Comparison of ENCODE assay signal across 8 mouse cellular contexts in the genomic region with DNA sequence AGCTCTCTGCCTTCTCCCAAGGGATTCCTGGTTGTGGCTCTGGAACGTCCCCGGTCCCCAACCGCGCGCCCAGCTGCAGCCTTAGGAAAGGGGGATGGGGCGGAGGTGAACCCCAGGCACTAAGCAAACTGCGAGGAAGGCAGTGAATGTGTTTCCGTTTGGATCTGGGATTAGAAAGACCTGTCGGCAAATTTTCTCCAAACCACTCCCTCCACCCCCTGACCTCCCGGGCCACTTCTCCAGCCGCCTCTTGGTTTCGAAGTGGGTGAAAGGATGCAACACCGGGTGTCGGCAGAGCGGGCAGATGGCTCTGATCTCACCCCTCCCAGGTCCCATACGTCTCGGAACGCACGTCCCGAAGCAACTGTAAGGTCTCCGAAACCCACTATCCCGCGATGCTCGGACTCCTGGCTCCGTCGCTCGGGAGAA. TPM values are rescaled to one million over a fixed set of nuclear protein-coding genes. Genes with fewer than 3 reads are reported as not detected.
DNase-seq lines count a peak whose midpoint lies in the region; ATAC-seq lines count a peak whose summit lies in the region.

No protein-coding gene starts in this region.

- 2% methylated on average over 27 of the region's 27 CpGs for WGBS in lung, embryonic 16.5 days
- WGBS in intestine, embryonic 16.5 days, result 3% methylated on average over 27 of the region's 27 CpGs
- under 1% methylated on average over 27 of the region's 27 CpGs for WGBS in neural tube, embryonic 14.5 days

- H3K4me1 ChIP-seq in lung, embryonic 16.5 days (replicated peaks; ENCODE audit: control insufficient read depth, insufficient read depth, low read length), result peaks cover 18% of the 10 kb centered on the region
- peaks cover 17% of the 10 kb centered on the region for H3K4me1 ChIP-seq in intestine, embryonic 16.5 days (ENCODE audit: control insufficient read depth, insufficient read depth, low read length)
- H3K4me1 ChIP-seq in neural tube, embryonic 14.5 days (ENCODE audit: control insufficient read depth, insufficient read depth, low read length), result peaks cover 22% of the 10 kb centered on the region

- peak overlapping the region; percentile 74 for H3K4me3 ChIP-seq in lung, embryonic 16.5 days (ENCODE audit: low read length)
- peak overlapping the region; percentile 73 for H3K4me3 ChIP-seq in intestine, embryonic 16.5 days (ENCODE audit: low read length)
- H3K4me3 ChIP-seq in neural tube, embryonic 14.5 days (ENCODE audit: low read depth, low read length), result peak overlapping the region; percentile 64

- DNase-seq in adrenal gland, postnatal 25 days, result peak; percentile 5
- no peak for DNase-seq in adrenal gland, postnatal 10 days
- DNase-seq in lung, postnatal 25 days (ENCODE audit: low spot score), result no peak
- no peak for DNase-seq in right cerebral cortex, postnatal 25 days
- no peak for DNase-seq in layer of hippocampus, postnatal 36 days

- peak overlapping the region; percentile 99 for H3K4me2 ChIP-seq in lung, embryonic 16.5 days (ENCODE audit: low read depth, low read length)
- H3K4me2 ChIP-seq in intestine, embryonic 16.5 days (ENCODE audit: low read depth, low read length), result peak overlapping the region; percentile 95
- peak overlapping the region; percentile 90 for H3K4me2 ChIP-seq in neural tube, embryonic 14.5 days (ENCODE audit: low read depth, low read length)

- H3K36me3 ChIP-seq in lung, embryonic 16.5 days (ENCODE audit: control insufficient read depth, insufficient read depth, low read length), result no peaks in the 10 kb centered on the region
- no peaks in the 10 kb centered on the region for H3K36me3 ChIP-seq in intestine, embryonic 16.5 days (ENCODE audit: control insufficient read depth, insufficient read depth, low read length)
- H3K36me3 ChIP-seq in neural tube, embryonic 14.5 days (ENCODE audit: control insufficient read depth, insufficient read depth, low read length), result no peaks in the 10 kb centered on the region

- no peaks in the 10 kb centered on the region for H3K9me3 ChIP-seq in lung, embryonic 16.5 days (ENCODE audit: control insufficient read depth, low read length)
- H3K9me3 ChIP-seq in intestine, embryonic 16.5 days (ENCODE audit: control insufficient read depth, low read length), result no peaks in the 10 kb centered on the region
- H3K9me3 ChIP-seq in neural tube, embryonic 14.5 days (ENCODE audit: control insufficient read depth, low read length), result no peaks in the 10 kb centered on the region

- H3K9ac ChIP-seq in lung, embryonic 16.5 days (ENCODE audit: low read length), result peak overlapping the region; percentile 57
- peak overlapping the region; percentile 72 for H3K9ac ChIP-seq in intestine, embryonic 16.5 days (ENCODE audit: low read depth, low read length)
- H3K9ac ChIP-seq in neural tube, embryonic 14.5 days (replicated peaks; ENCODE audit: low read depth, low read length), result peak overlapping the region; percentile 69

- peaks cover 53% of the 10 kb centered on the region for H3K27me3 ChIP-seq in lung, embryonic 16.5 days (ENCODE audit: control insufficient read depth, insufficient read depth, low read depth, low read length)
- peaks cover 44% of the 10 kb centered on the region for H3K27me3 ChIP-seq in intestine, embryonic 16.5 days (replicated peaks; ENCODE audit: control insufficient read depth, insufficient read depth, low read length)
- peaks cover 8% of the 10 kb centered on the region; the same call in 1 of the 2 replicates for H3K27me3 ChIP-seq in neural tube, embryonic 14.5 days (ENCODE audit: control insufficient read depth, insufficient read depth, low read length)

- ATAC-seq in lung, embryonic 16.5 days (ENCODE audit: low read depth), result no peak
- no peak for ATAC-seq in intestine, embryonic 16.5 days
- ATAC-seq in neural tube, embryonic 14.5 days (ENCODE audit: low read depth), result 0 out of 2 replicates have a peak, but pooled peaks have one; percentile 5

- no peak overlapping the region for H3K27ac ChIP-seq in lung, embryonic 16.5 days (ENCODE audit: low read length)
- H3K27ac ChIP-seq in intestine, embryonic 16.5 days (ENCODE audit: low read length), result no peak overlapping the region
- H3K27ac ChIP-seq in neural tube, embryonic 14.5 days (ENCODE audit: low read depth, low read length), result peak overlapping the region; percentile 77

RNA-seq across cellular contexts. Expression of gene Ntn1, which starts 16.0 kb away (rescaled TPM):
- total RNA-seq in adrenal gland, postnatal 25 days (2021), result 5.5 and 6.4 TPM in 2 replicates
- 10 to 100 TPM; 11.0 TPM for total RNA-seq in adrenal gland, postnatal 10 days (2021)
- polyA plus RNA-seq in lung, embryonic 16.5 days (2015; fragmentation: Nextera tagmentation; extraction: Ambion mirVana), result 1.7 and 1.9 TPM in 2 replicates
- 5.6 and 6.2 TPM in 2 replicates for polyA plus RNA-seq in intestine, embryonic 16.5 days (2015; fragmentation: Nextera tagmentation; extraction: Ambion mirVana)
- 14.9 and 15.7 TPM in 2 replicates for polyA plus RNA-seq in neural tube, embryonic 14.5 days (2014; fragmentation: Nextera tagmentation; extraction: Ambion mirVana)
- total RNA-seq in layer of hippocampus, postnatal 36 days (2021), result 1 to 10 TPM; 6.2 to 7.3 TPM

RNA-seq across cellular contexts. Expression of gene Pik3r5, which starts 47.3 kb away (rescaled TPM):
- 0.94 and 1.3 TPM in 2 replicates for total RNA-seq in adrenal gland, postnatal 25 days (2021)
- 1 to 10 TPM; 1.6 to 2.3 TPM for total RNA-seq in adrenal gland, postnatal 10 days (2021)
- polyA plus RNA-seq in lung, embryonic 16.5 days (2015; fragmentation: Nextera tagmentation; extraction: Ambion mirVana), result 0.55 and 0.67 TPM in 2 replicates
- 0.54 and 0.65 TPM in 2 replicates for polyA plus RNA-seq in intestine, embryonic 16.5 days (2015; fragmentation: Nextera tagmentation; extraction: Ambion mirVana)
- 1.2 and 2.6 TPM in 2 replicates for polyA plus RNA-seq in neural tube, embryonic 14.5 days (2014; fragmentation: Nextera tagmentation; extraction: Ambion mirVana)
- 1 to 10 TPM; 1.2 to 2.8 TPM for total RNA-seq in layer of hippocampus, postnatal 36 days (2021)
